8 mouse cellular contexts compared by ENCODE assay signal in genomic region chr11:94211124-94211603, GRCm38 (mm10). TPM values are rescaled to one million over a fixed set of nuclear protein-coding genes. Genes with fewer than 3 reads are reported as not detected.
DNase-seq lines count a peak whose midpoint lies in the region; ATAC-seq and TF ChIP-seq lines count a peak whose summit lies in the region.

Gene Tob1 (plus strand): TSS chr11:94211454.

- DNase-seq in A20 (ENCODE audit: low read depth, low spot score) (peak; percentile 99), liver (peak; percentile 100)
- peak; percentile 100 for DNase-seq in heart, embryonic 10.5 days (ENCODE audit: low spot score)
- peak; percentile 98 to 99 for DNase-seq in spleen, postnatal 4 days (ENCODE audit: low spot score in 2 of 2)

- peak; percentile 97 for ATAC-seq in kidney, embryonic 15.5 days (replicated peaks; ENCODE audit: low FRiP score)
- ATAC-seq in monocyte, adult 5-6 weeks (replicated peaks; ENCODE audit: insufficient number of reproducible peaks, low FRiP score, low TSS enrichment, poor library complexity, severe bottlenecking), result peak; percentile 95

- peak; percentile 98 for TF ChIP-seq POLR2A in bone marrow macrophage, adult 2 months (IDR thresholded peaks at IDR 0.05; ENCODE audit: borderline replicate concordance, low read depth, low read length)
- peak; percentile 99 for TF ChIP-seq POLR2A in embryonic fibroblast, embryonic 13.5 days (IDR thresholded peaks at IDR 0.05; ENCODE audit: low read depth, low read length)

- under 1% methylated on average over 52 of the region's 55 CpGs for WGBS in heart, embryonic 10.5 days
- under 1% methylated on average over 54 of the region's 55 CpGs for WGBS in kidney, embryonic 15.5 days

- H3K9ac ChIP-seq in kidney, embryonic 15.5 days, result peak within 1 kb of the TSS; percentile 98

- peak within 1 kb of the TSS; percentile 98 for H3K27ac ChIP-seq in bone marrow macrophage, adult 2 months (ENCODE audit: insufficient read depth, low read depth, low read length)
- H3K27ac ChIP-seq in embryonic fibroblast, embryonic 13.5 days (ENCODE audit: insufficient read depth, low read length), result peak within 1 kb of the TSS; percentile 84
- peak within 1 kb of the TSS; percentile 99 for H3K27ac ChIP-seq in heart, embryonic 10.5 days
- peak within 1 kb of the TSS; percentile 99 for H3K27ac ChIP-seq in kidney, embryonic 15.5 days

- TF ChIP-seq CTCF in bone marrow macrophage, adult 2 months (IDR thresholded peaks at IDR 0.05; ENCODE audit: low read depth, low read length), result no peak
- no peak for TF ChIP-seq CTCF in embryonic fibroblast, embryonic 13.5 days (IDR thresholded peaks at IDR 0.05; ENCODE audit: borderline replicate concordance, insufficient read depth, low read length)

- H3K4me2 ChIP-seq in kidney, embryonic 15.5 days, result peak within 1 kb of the TSS; percentile 98

- H3K9me3 ChIP-seq in heart, embryonic 10.5 days, result no peaks in the 10 kb centered on the region
- no peaks in the 10 kb centered on the region for H3K9me3 ChIP-seq in kidney, embryonic 15.5 days (replicated peaks)

- H3K36me3 ChIP-seq in heart, embryonic 10.5 days, result peaks cover 14% of the 10 kb centered on the region
- H3K36me3 ChIP-seq in kidney, embryonic 15.5 days, result peaks cover 21% of the 10 kb centered on the region

- peaks cover 28% of the 10 kb centered on the region for H3K4me1 ChIP-seq in bone marrow macrophage, adult 2 months (ENCODE audit: control insufficient read depth, insufficient read depth, low read length)
- no peaks in the 10 kb centered on the region for H3K4me1 ChIP-seq in embryonic fibroblast, embryonic 13.5 days (ENCODE audit: control insufficient read depth, insufficient read depth, low read length)
- peaks cover 14% of the 10 kb centered on the region for H3K4me1 ChIP-seq in heart, embryonic 10.5 days
- H3K4me1 ChIP-seq in kidney, embryonic 15.5 days, result peaks cover 29% of the 10 kb centered on the region

- H3K4me3 ChIP-seq in bone marrow macrophage, adult 2 months (ENCODE audit: insufficient read depth, low read length), result peak within 1 kb of the TSS; percentile 87
- H3K4me3 ChIP-seq in embryonic fibroblast, embryonic 13.5 days (ENCODE audit: insufficient read depth, low read length), result peak within 1 kb of the TSS; percentile 76
- peak within 1 kb of the TSS; percentile 97 for H3K4me3 ChIP-seq in heart, embryonic 10.5 days
- H3K4me3 ChIP-seq in kidney, embryonic 15.5 days (replicated peaks), result peak within 1 kb of the TSS; percentile 96

- H3K27me3 ChIP-seq in heart, embryonic 10.5 days (ENCODE audit: insufficient read depth, poor library complexity, severe bottlenecking), result no peaks in the 10 kb centered on the region
- H3K27me3 ChIP-seq in kidney, embryonic 15.5 days, result no peaks in the 10 kb centered on the region

RNA-seq across cellular contexts. Expression of gene Tob1, which starts in this region (rescaled TPM):
- 16.7 and 17.1 TPM in 2 replicates for polyA plus RNA-seq in bone marrow macrophage, adult 2 months (2012; ENCODE audit: insufficient read depth, insufficient read length, missing spikeins)
- polyA plus RNA-seq in embryonic fibroblast, embryonic 13.5 days (2011; ENCODE audit: insufficient read length, low read depth, missing spikeins), result 33.3 and 33.9 TPM in 2 replicates
- polyA plus RNA-seq in heart, embryonic 10.5 days (2016; fragmentation: Nextera tagmentation; extraction: Ambion mirVana), result 18.5 and 21.7 TPM in 2 replicates
- polyA plus RNA-seq in kidney, embryonic 15.5 days (2015; fragmentation: Nextera tagmentation; extraction: Ambion mirVana), result 36.6 and 40.8 TPM in 2 replicates
- 13.1 to 21.2 TPM (median 16.5 TPM) in 3 replicates for total RNA-seq in monocyte, adult 5-6 weeks (2017)

Comparison
In these comparisons a context has a peak if more than half of its experiments do, and no peak if none do; other contexts are left out.
1. Peak in every context shown above with its lines: DNase-seq, ATAC-seq, H3K4me3 ChIP-seq and H3K27ac ChIP-seq.